Comparison of ENCODE assay signal across 8 mouse cellular contexts in the genomic region with DNA sequence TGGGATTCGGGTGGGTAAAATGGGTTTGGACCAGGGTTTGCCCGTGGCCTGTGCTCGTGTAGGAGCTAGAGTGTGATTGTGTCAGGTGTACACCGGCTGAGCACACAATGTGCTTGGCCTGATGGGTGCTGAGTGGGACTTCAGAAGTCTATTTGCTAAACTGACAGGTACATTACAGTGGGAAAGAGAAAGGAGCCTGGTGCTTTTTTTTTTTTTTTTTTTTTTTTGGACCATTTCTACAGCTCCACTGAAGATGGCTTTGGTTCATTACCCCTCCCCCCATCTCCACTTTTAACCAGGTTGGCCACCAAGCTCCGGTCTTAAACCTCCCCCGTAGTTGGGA. TPM values are rescaled to one million over a fixed set of nuclear protein-coding genes. Genes with fewer than 3 reads are reported as not detected.
DNase-seq lines count a peak whose midpoint lies in the region; ATAC-seq and TF ChIP-seq lines count a peak whose summit lies in the region.

No protein-coding gene starts in this region.

- peak overlapping the region; percentile 80 for H3K4me3 ChIP-seq in heart, embryonic 15.5 days
- peak overlapping the region; percentile 99 to 100 for H3K4me3 ChIP-seq in ES-E14 (ENCODE audit: insufficient read depth in 1 of 2, low read depth in 1 of 2, low read length in 2 of 2, poor library complexity in 1 of 2, severe bottlenecking in 1 of 2)
- peak overlapping the region; percentile 98 for H3K4me3 ChIP-seq in erythroblast, embryonic 14.5 days (replicated peaks)
- H3K4me3 ChIP-seq in stomach, postnatal 0 days (ENCODE audit: low read depth, low read length), result peak overlapping the region; percentile 96

- peak overlapping the region; percentile 99 for H3K9ac ChIP-seq in heart, embryonic 15.5 days
- peak overlapping the region; percentile 54 for H3K9ac ChIP-seq in ES-E14 (ENCODE audit: insufficient read depth, low read depth, low read length, poor library complexity, severe bottlenecking)
- peak overlapping the region; percentile 97 for H3K9ac ChIP-seq in stomach, postnatal 0 days (ENCODE audit: low read length)

- H3K27ac ChIP-seq in heart, embryonic 15.5 days, result peak overlapping the region; percentile 98
- H3K27ac ChIP-seq in ES-E14 (ENCODE audit: insufficient read depth, low read depth, low read length, poor library complexity, severe bottlenecking), result no peak overlapping the region
- H3K27ac ChIP-seq in stomach, postnatal 0 days (replicated peaks), result peak overlapping the region; percentile 97

- no peak for TF ChIP-seq CTCF in stomach, postnatal 0 days (IDR thresholded peaks at IDR 0.05; ENCODE audit: low read depth)

- peaks cover 39% of the 10 kb centered on the region for H3K4me1 ChIP-seq in heart, embryonic 15.5 days (replicated peaks)
- H3K4me1 ChIP-seq in ES-E14 (ENCODE audit: control insufficient read depth in 2 of 2, insufficient read depth in 2 of 2, low read length in 2 of 2, poor library complexity in 1 of 2), result peaks cover 0 to 3% of the 10 kb centered on the region in 2 experiments; a peak in 2 of 4 replicates
- peaks cover 72% of the 10 kb centered on the region for H3K4me1 ChIP-seq in erythroblast, embryonic 14.5 days (ENCODE audit: control insufficient read depth)
- peaks cover 7% of the 10 kb centered on the region for H3K4me1 ChIP-seq in stomach, postnatal 0 days (replicated peaks; ENCODE audit: control insufficient read depth, insufficient read depth)

- 25% methylated on average over 6 of the region's 6 CpGs for WGBS in heart, embryonic 15.5 days
- 27% methylated on average over 6 of the region's 6 CpGs for WGBS in stomach, postnatal 0 days

- no peaks in the 10 kb centered on the region for H3K36me3 ChIP-seq in heart, embryonic 15.5 days
- H3K36me3 ChIP-seq in ES-E14 (ENCODE audit: control insufficient read depth, insufficient read depth, low read length, poor library complexity, severe bottlenecking), result no peaks in the 10 kb centered on the region
- H3K36me3 ChIP-seq in erythroblast, embryonic 14.5 days (ENCODE audit: control insufficient read depth), result peaks cover 25% of the 10 kb centered on the region
- no peaks in the 10 kb centered on the region for H3K36me3 ChIP-seq in stomach, postnatal 0 days (ENCODE audit: control insufficient read depth, insufficient read depth, low read length)

- TF ChIP-seq EP300 in stomach, postnatal 0 days (optimal IDR thresholded peaks at IDR 0.05), result no peak

- no peaks in the 10 kb centered on the region for H3K27me3 ChIP-seq in heart, embryonic 15.5 days
- H3K27me3 ChIP-seq in erythroblast, embryonic 14.5 days (ENCODE audit: control insufficient read depth), result no peaks in the 10 kb centered on the region
- no peaks in the 10 kb centered on the region for H3K27me3 ChIP-seq in stomach, postnatal 0 days (ENCODE audit: control insufficient read depth, insufficient read depth, low read length)

- H3K9me3 ChIP-seq in heart, embryonic 15.5 days (replicated peaks), result no peaks in the 10 kb centered on the region
- H3K9me3 ChIP-seq in ES-E14 (ENCODE audit: control insufficient read depth, insufficient read depth, low read depth, low read length), result no peaks in the 10 kb centered on the region
- no peaks in the 10 kb centered on the region for H3K9me3 ChIP-seq in erythroblast, embryonic 14.5 days (ENCODE audit: control insufficient read depth, low read length)
- H3K9me3 ChIP-seq in stomach, postnatal 0 days (ENCODE audit: control insufficient read depth, low read length), result no peaks in the 10 kb centered on the region

- in situ Hi-C loops in ES-E14 (cut with MboI; ENCODE audit: low sequenced_read_pairs in 2 of 2, unreplicated experiment in 2 of 2), result no loop called here

- intact Hi-C loops in heart, postnatal 36 days (cut with DNase I), result loop anchor here (5.0 kb wide), 1 partner anchor 143 kb away; no protein-coding TSS in a partner anchor
- intact Hi-C loops in left cerebral cortex, postnatal 4 days (cut with DNase I), result no loop called here

- ATAC-seq in heart, embryonic 15.5 days (replicated peaks; ENCODE audit: insufficient number of reproducible peaks, insufficient read depth, low FRiP score, low read depth), result no peak
- ATAC-seq in stomach, postnatal 0 days (ENCODE audit: low FRiP score, low TSS enrichment), result no peak

- DNase-seq in heart, postnatal 36 days, result no peak
- DNase-seq in ES-E14 (ENCODE audit: low read depth, low spot score) (no peak), liver (peak; percentile 27)
- no peak for DNase-seq in stomach, postnatal 0 days (ENCODE audit: low spot score)
- DNase-seq in layer of hippocampus, postnatal 14 days (ENCODE audit: low spot score in 2 of 2), result no peak
- no peak for DNase-seq in left cerebral cortex, postnatal 4 days

- H3K4me2 ChIP-seq in heart, embryonic 15.5 days, result peak overlapping the region; percentile 73
- peak overlapping the region; percentile 61 for H3K4me2 ChIP-seq in stomach, postnatal 0 days (replicated peaks; ENCODE audit: low read depth)

TF ChIP-seq in ES-E14, 5 proteins besides CTCF, POLR2A, EP300 and RAD21:
- TF ChIP-seq MAFK (IDR thresholded peaks at IDR 0.05; ENCODE audit: insufficient read depth, low read depth, low read length), result no peak
- TF ChIP-seq ZC3H11A (IDR thresholded peaks at IDR 0.05; ENCODE audit: borderline replicate concordance, low read depth, low read length), result no peak
- no peak for TF ChIP-seq ZNF384 (IDR thresholded peaks at IDR 0.05; ENCODE audit: low read depth, low read length)
- no peak for TF ChIP-seq HCFC1 (IDR thresholded peaks at IDR 0.05; ENCODE audit: borderline replicate concordance, insufficient read depth, low read length)
- no peak for TF ChIP-seq CHD2 (IDR thresholded peaks at IDR 0.05; ENCODE audit: low read depth, low read length)

RNA-seq across cellular contexts. Expression of a gene that starts 1.2 kb away (rescaled TPM):
- 8.5 and 9.4 TPM in 2 replicates for polyA plus RNA-seq in heart, embryonic 15.5 days (2015; fragmentation: Nextera tagmentation; extraction: Ambion mirVana)
- 10 to 100 TPM; 14.3 to 16.4 TPM for total RNA-seq in heart, postnatal 36 days (2021)
- total RNA-seq in ES-E14 (2012; rRNA removed), result 6.3 and 8.2 TPM in 2 replicates
- 4.9 and 5.2 TPM in 2 replicates for polyA plus RNA-seq in erythroblast, embryonic 14.5 days (2012)
- 3.0 and 4.6 TPM in 2 replicates for polyA plus RNA-seq in stomach, postnatal 0 days (2015; fragmentation: Nextera tagmentation; extraction: Ambion mirVana)
- total RNA-seq in layer of hippocampus, postnatal 14 days (2021), result 10 to 100 TPM; 25.4 to 26.0 TPM
- 10 to 100 TPM; 25.7 to 26.8 TPM for total RNA-seq in left cerebral cortex, postnatal 4 days (2021)

RNA-seq across cellular contexts. Expression of a gene that starts 47.1 kb away (rescaled TPM):
- 129 and 148 TPM in 2 replicates for polyA plus RNA-seq in heart, embryonic 15.5 days (2015; fragmentation: Nextera tagmentation; extraction: Ambion mirVana)
- total RNA-seq in heart, postnatal 36 days (2021), result 10 to 100 TPM; 51.2 to 52.2 TPM
- total RNA-seq in ES-E14 (2012; rRNA removed), result 171 and 218 TPM in 2 replicates
- polyA plus RNA-seq in erythroblast, embryonic 14.5 days (2012), result 0.23 and 0.24 TPM in 2 replicates
- 167 and 168 TPM in 2 replicates for polyA plus RNA-seq in stomach, postnatal 0 days (2015; fragmentation: Nextera tagmentation; extraction: Ambion mirVana)
- total RNA-seq in layer of hippocampus, postnatal 14 days (2021), result 10 to 100 TPM; 58.7 to 66.9 TPM
- 10 to 100 TPM; 67.7 to 78.6 TPM for total RNA-seq in left cerebral cortex, postnatal 4 days (2021)
